Mouse (Mus musculus) neural tube, embryonic 10.5 days (tissue): Measurements from ENCODE around the gene Baat.
"Not testable (repeated sequence)": the region's sequence is repeated elsewhere in the genome, so short reads cannot be mapped to it uniquely, and the experiment has no call there.

ENCODE experiments used
- DNase-seq: peaks from one replicate; pipeline ENCODE4 v3.0.0-alpha.2; 2017; ENCODE audit warnings: low spot score; ENCODE audit errors: extremely low spot score

Baat gene

GRCm38 (mm10) chr4:49485442-49485841, 20.9 kb downstream of the Baat start:
- no peak for DNase-seq

GRCm38 (mm10) chr4:49480896-49481295, 25.5 kb downstream of the Baat start:
- no peak for DNase-seq

GRCm38 (mm10) chr4:49480104-49480760, 26.1 kb downstream of the Baat start:
- no peak for DNase-seq

GRCm38 (mm10) chr4:49479035-49479434, 27.3 kb downstream of the Baat start:
- DNase-seq, result not testable (repeated sequence)

GRCm38 (mm10) chr4:49478118-49478877, 28.1 kb downstream of the Baat start:
- DNase-seq, result no peak

GRCm38 (mm10) chr4:49474583-49474982, 31.8 kb downstream of the Baat start:
- no peak for DNase-seq

GRCm38 (mm10) chr4:49473435-49474100, 32.8 kb downstream of the Baat start, which contains the start of gene Acnat1:
Gene Acnat1, minus strand, starts transcription at chr4:49473912.
- DNase-seq, result no peak

GRCm38 (mm10) chr4:49469435-49470151, 36.8 kb downstream of the Baat start:
- no peak for DNase-seq

- no peak for DNase-seq
These were observed 39.0 kb downstream of the Baat start for GRCm38 (mm10) chr4:49467360-49467759.

- DNase-seq, result no peak
These were observed 50.2 kb downstream of the Baat start for GRCm38 (mm10) chr4:49456171-49456570.

- DNase-seq, result no peak
These were observed 54.4 kb downstream of the Baat start for GRCm38 (mm10) chr4:49451848-49452551.

GRCm38 (mm10) chr4:49451133-49451847, 55.1 kb downstream of the Baat start:
- DNase-seq, result not testable (repeated sequence)
